Mouse (Mus musculus) ES-Bruce4 (cell line): ENCODE results near the gene Pbsn. TPM values are rescaled to one million over a fixed set of nuclear protein-coding genes. Genes with fewer than 3 reads are reported as not detected.

ENCODE experiments used
- H3K27ac ChIP-seq: 2 replicates; pipeline ENCODE4 v1.5.1; 2012; ENCODE audit warnings: low read length, inconsistent platforms; ENCODE audit not compliant: insufficient read depth
- H3K27me3 ChIP-seq: 2 replicates; pipeline ENCODE4 v1.6.1; 2012; ENCODE audit warnings: mild to moderate bottlenecking, low read length, inconsistent platforms; ENCODE audit not compliant: control insufficient read depth, poor library complexity, insufficient read depth, severe bottlenecking
- H3K36me3 ChIP-seq: 2 replicates; pipeline ENCODE4 v1.6.1; 2012; ENCODE audit warnings: inconsistent platforms, mild to moderate bottlenecking, low read length, moderate library complexity; ENCODE audit not compliant: control insufficient read depth, poor library complexity, insufficient read depth, severe bottlenecking
- H3K4me1 ChIP-seq: one replicate; pipeline ENCODE4 v1.8.1; 2011; ENCODE audit warnings: low read length; ENCODE audit not compliant: control insufficient read depth, insufficient read depth
- H3K4me3 ChIP-seq: 2 replicates; pipeline ENCODE4 v1.5.1; 2011; ENCODE audit warnings: low read depth, mild to moderate bottlenecking, low read length
- H3K9ac ChIP-seq: 2 replicates; pipeline ENCODE4 v1.6.1; 2012; ENCODE audit warnings: low read depth, mild to moderate bottlenecking, inconsistent platforms; ENCODE audit not compliant: poor library complexity, severe bottlenecking
- H3K9me3 ChIP-seq: replicated peaks from 2 replicates; pipeline ENCODE4 v1.6.1; 2012; ENCODE audit warnings: mild to moderate bottlenecking, low read length, inconsistent platforms; ENCODE audit not compliant: control insufficient read depth, poor library complexity, insufficient read depth, severe bottlenecking
- CTCF ChIP-seq: IDR thresholded peaks from one replicate; pipeline ENCODE4 v1.8.1; 2011; ENCODE audit warnings: low read depth, low read length
- EP300 ChIP-seq: IDR thresholded peaks from 2 replicates; pipeline ENCODE4 v1.6.1; 2011; ENCODE audit warnings: low read depth, low read length; ENCODE audit not compliant: insufficient read depth
- POLR2A ChIP-seq: IDR thresholded peaks from one replicate; pipeline ENCODE4 v1.8.1; 2011; ENCODE audit warnings: low read length; ENCODE audit not compliant: insufficient read depth
- polyA plus RNA-seq: library from polyadenylated mRNA; stranded (reverse); fragments of >200 nt; gene quantifications from 2 replicates; pipeline ENCODE4 v1.2.4, GENCODE M21; 2011; ENCODE audit warnings: low read depth; ENCODE audit not compliant: missing spikeins, insufficient read depth, insufficient read length

The Pbsn gene
- polyA plus RNA-seq, 1 experiment: not detected

- H3K9me3 ChIP-seq: no peaks in the 10 kb centered on the region
- TF ChIP-seq CTCF (no peak), EP300 (no peak), POLR2A (no peak)
- no peak overlapping the region for H3K4me3 ChIP-seq
- no peaks in the 10 kb centered on the region for H3K36me3 ChIP-seq
- no peaks in the 10 kb centered on the region for H3K27me3 ChIP-seq
- no peaks in the 10 kb centered on the region for H3K4me1 ChIP-seq
- H3K9ac ChIP-seq: no peak overlapping the region
- no peak overlapping the region for H3K27ac ChIP-seq
These were observed 51.1 kb downstream of the Pbsn start for GRCm38 (mm10) chrX:77802293-77802692.

- Histone ChIP-seq H3K27ac (no peak overlapping the region), H3K4me3 (no peak overlapping the region), H3K9ac (no peak overlapping the region), H3K27me3 (no peaks in the 10 kb centered on the region), H3K36me3 (no peaks in the 10 kb centered on the region), H3K4me1 (no peaks in the 10 kb centered on the region), H3K9me3 (no peaks in the 10 kb centered on the region)
- no peak for TF ChIP-seq CTCF
- no peak for TF ChIP-seq EP300
- TF ChIP-seq POLR2A: no peak
These were observed 51.9 kb downstream of the Pbsn start for GRCm38 (mm10) chrX:77801543-77801942.

GRCm38 (mm10) chrX:77799554-77799953, 53.9 kb downstream of the Pbsn start:
- Histone ChIP-seq H3K27ac (no peak overlapping the region), H3K4me3 (no peak overlapping the region), H3K4me1 (no peaks in the 10 kb centered on the region), H3K9ac (no peak overlapping the region), H3K27me3 (no peaks in the 10 kb centered on the region), H3K9me3 (no peaks in the 10 kb centered on the region), H3K36me3 (no peaks in the 10 kb centered on the region)
- TF ChIP-seq EP300 (no peak), POLR2A (no peak), CTCF (no peak)

GRCm38 (mm10) chrX:77797801-77798200, 55.6 kb downstream of the Pbsn start:
- H3K36me3 ChIP-seq: no peaks in the 10 kb centered on the region
- H3K9ac ChIP-seq: no peak overlapping the region
- TF ChIP-seq EP300 (no peak), CTCF (no peak), POLR2A (no peak)
- no peaks in the 10 kb centered on the region for H3K9me3 ChIP-seq
- no peak overlapping the region for H3K4me3 ChIP-seq
- H3K4me1 ChIP-seq: no peaks in the 10 kb centered on the region
- no peak overlapping the region for H3K27ac ChIP-seq
- no peaks in the 10 kb centered on the region for H3K27me3 ChIP-seq

GRCm38 (mm10) chrX:77796916-77797315, 56.5 kb downstream of the Pbsn start:
- H3K27me3 ChIP-seq: no peaks in the 10 kb centered on the region
- peak overlapping the region; percentile 57 for H3K9ac ChIP-seq
- no peaks in the 10 kb centered on the region for H3K36me3 ChIP-seq
- no peak overlapping the region for H3K27ac ChIP-seq
- H3K4me3 ChIP-seq: no peak overlapping the region; the same call in 1 of the 2 replicates
- H3K9me3 ChIP-seq: no peaks in the 10 kb centered on the region
- TF ChIP-seq POLR2A (no peak), CTCF (no peak), EP300 (no peak)
- no peaks in the 10 kb centered on the region for H3K4me1 ChIP-seq

- Histone ChIP-seq H3K4me3 (peak within 1 kb of the TSS; percentile 91), H3K27ac (peak within 1 kb of the TSS; percentile 76), H3K4me1 (no peaks in the 10 kb centered on the region), H3K9ac (peak within 1 kb of the TSS; percentile 77), H3K27me3 (no peaks in the 10 kb centered on the region), H3K36me3 (no peaks in the 10 kb centered on the region), H3K9me3 (no peaks in the 10 kb centered on the region)
- 0 out of 2 replicates have a peak, but pooled peaks have one; percentile 52 for TF ChIP-seq EP300
- no peak for TF ChIP-seq POLR2A
These were observed 57.1 kb downstream of the Pbsn start, which contains the start of gene Prkx for GRCm38 (mm10) chrX:77796238-77796835. Prkx (minus strand) TSS chrX:77796278.
